Mouse (Mus musculus) embryonic facial prominence, embryonic 15.5 days (tissue): ENCODE data around the gene Cldn6. TPM values are rescaled to one million over a fixed set of nuclear protein-coding genes. Genes with fewer than 3 reads are reported as not detected.

Experiments used
- ATAC-seq: fragments of 200-750 bp; cut with Nextera tagmentation; 2 replicates; pipeline ENCODE4 v1.8.0; 2017; ENCODE audit warnings: low read depth, moderate TSS enrichment; ENCODE audit not compliant: insufficient number of reproducible peaks, low FRiP score, low TSS enrichment
- H3K27ac ChIP-seq: fragments of 300-500 bp; sonication (generic); replicated peaks from 2 replicates; pipeline ENCODE4 v1.5.1; 2015; ENCODE audit warnings: mild to moderate bottlenecking, inconsistent platforms
- H3K27me3 ChIP-seq: fragments of 300-500 bp; sonication (generic); 2 replicates; pipeline ENCODE4 v1.6.1; 2015; ENCODE audit warnings: inconsistent platforms
- H3K36me3 ChIP-seq: fragments of 300-500 bp; sonication (generic); 2 replicates; pipeline ENCODE4 v1.6.1; 2015; ENCODE audit warnings: mild to moderate bottlenecking, inconsistent platforms
- H3K4me1 ChIP-seq: fragments of 300-500 bp; sonication (generic); 2 replicates; pipeline ENCODE4 v1.6.1; 2015; ENCODE audit warnings: inconsistent platforms
- H3K4me2 ChIP-seq: fragments of 300-500 bp; sonication (generic); replicated peaks from 2 replicates; pipeline ENCODE4 v1.6.1; 2015; ENCODE audit warnings: mild to moderate bottlenecking, inconsistent platforms
- H3K4me3 ChIP-seq: fragments of 300-500 bp; sonication (generic); replicated peaks from 2 replicates; pipeline ENCODE4 v1.5.1; 2015; ENCODE audit warnings: mild to moderate bottlenecking, inconsistent platforms
- H3K9ac ChIP-seq: fragments of 300-500 bp; sonication (generic); 2 replicates; pipeline ENCODE4 v1.6.1; 2015; ENCODE audit warnings: inconsistent platforms
- H3K9me3 ChIP-seq: fragments of 300-500 bp; sonication (generic); replicated peaks from 2 replicates; pipeline ENCODE4 v1.6.1; 2016; ENCODE audit warnings: inconsistent platforms
- WGBS: fragments of 180-500 bp; shearing (Covaris S2); methylation state at CpG from one replicate; pipeline ENCODE4 v1.1.7; 2015; 5-methylcytosine and 5-hydroxymethylcytosine counted together
- polyA plus RNA-seq: library from polyadenylated mRNA; unstranded; fragments of >200 nt; fragmentation: Nextera tagmentation; extraction: Ambion mirVana; gene quantifications from 2 replicates; pipeline ENCODE4 v1.2.1, GENCODE M21; 2015

The Cldn6 gene
- polyA plus RNA-seq, 1 experiment from 2014 or later, result 19.8 TPM

- no peak overlapping the region for H3K9ac ChIP-seq
- H3K27ac ChIP-seq, result peak overlapping the region; percentile 86
- no peaks in the 10 kb centered on the region for H3K9me3 ChIP-seq
- peaks cover 47% of the 10 kb centered on the region for H3K4me1 ChIP-seq
- 25% methylated on average over 5 of the region's 5 CpGs for WGBS
- peak overlapping the region; percentile 73 for H3K4me3 ChIP-seq
- ATAC-seq, result no peak
- H3K27me3 ChIP-seq, result peaks cover 20% of the 10 kb centered on the region
- H3K36me3 ChIP-seq, result peaks cover 5% of the 10 kb centered on the region; the same call in 1 of the 2 replicates
- peak overlapping the region; percentile 97 for H3K4me2 ChIP-seq
These were observed 3.9 kb upstream of the Cldn6 start for GRCm38 (mm10) chr17:23675127-23675526.

GRCm38 (mm10) chr17:23675564-23676281, 3.3 kb upstream of the Cldn6 start:
- whole genome bisulfite sequencing, result 9% methylated on average over 15 of the region's 15 CpGs
- H3K27me3 ChIP-seq, result peaks cover 26% of the 10 kb centered on the region
- H3K9ac ChIP-seq, result no peak overlapping the region

GRCm38 (mm10) chr17:23676473-23677031, 2.5 kb upstream of the Cldn6 start:
- H3K27ac ChIP-seq, result peak overlapping the region; percentile 51
- peak overlapping the region; percentile 73 for H3K4me3 ChIP-seq
- H3K4me1 ChIP-seq, result peaks cover 47% of the 10 kb centered on the region
- no peaks in the 10 kb centered on the region for H3K36me3 ChIP-seq
- H3K9me3 ChIP-seq, result no peaks in the 10 kb centered on the region
- H3K9ac ChIP-seq, result peak overlapping the region; percentile 29; the same call in 1 of the 2 replicates
- no peak for ATAC-seq
- peak overlapping the region; percentile 97 for H3K4me2 ChIP-seq
- H3K27me3 ChIP-seq, result peaks cover 34% of the 10 kb centered on the region
- WGBS, result under 1% methylated on average over 37 of the region's 37 CpGs

More at GRCm38 (mm10) chr17:23675564-23676281, 3.3 kb upstream of the Cldn6 start:
- Histone ChIP-seq H3K4me2 (peak overlapping the region; percentile 97), H3K27ac (peak overlapping the region; percentile 76), H3K4me1 (peaks cover 47% of the 10 kb centered on the region), H3K9me3 (no peaks in the 10 kb centered on the region), H3K36me3 (peaks cover under 1% of the 10 kb centered on the region; the same call in 1 of the 2 replicates), H3K4me3 (peak overlapping the region; percentile 73)
- no peak for ATAC-seq

- under 1% methylated on average over 34 of the region's 34 CpGs for WGBS
- Histone ChIP-seq H3K27me3 (peaks cover 41% of the 10 kb centered on the region), H3K9me3 (no peaks in the 10 kb centered on the region), H3K9ac (peak within 1 kb of the TSS; percentile 29; the same call in 1 of the 2 replicates), H3K4me1 (peaks cover 47% of the 10 kb centered on the region), H3K4me3 (peak within 1 kb of the TSS; percentile 73), H3K27ac (peak within 1 kb of the TSS; percentile 75), H3K4me2 (peak within 1 kb of the TSS; percentile 97), H3K36me3 (no peaks in the 10 kb centered on the region)
- peak; percentile 68 for ATAC-seq
These were observed 1.8 kb upstream of the Cldn6 start, which contains the start of gene Tnfrsf12a for GRCm38 (mm10) chr17:23677236-23677679. Gene Tnfrsf12a (minus strand): TSS chr17:23677468.

- peaks cover 64% of the 10 kb centered on the region for H3K27me3 ChIP-seq
- H3K9ac ChIP-seq, result no peak overlapping the region
- no peaks in the 10 kb centered on the region for H3K36me3 ChIP-seq
- 73% methylated on average over 9 of the region's 9 CpGs for WGBS
- H3K27ac ChIP-seq, result no peak overlapping the region
- H3K9me3 ChIP-seq, result no peaks in the 10 kb centered on the region
- H3K4me1 ChIP-seq, result peaks cover 36% of the 10 kb centered on the region
- H3K4me3 ChIP-seq, result no peak overlapping the region
- no peak for ATAC-seq
- H3K4me2 ChIP-seq, result no peak overlapping the region
These were observed 1.3 kb downstream of the Cldn6 start for GRCm38 (mm10) chr17:23680336-23680735.

- Histone ChIP-seq H3K27me3 (peaks cover 64% of the 10 kb centered on the region), H3K9me3 (no peaks in the 10 kb centered on the region), H3K4me1 (peaks cover 28% of the 10 kb centered on the region), H3K36me3 (no peaks in the 10 kb centered on the region), H3K9ac (no peak overlapping the region), H3K27ac (no peak overlapping the region), H3K4me2 (no peak overlapping the region), H3K4me3 (no peak overlapping the region)
- 75% methylated on average over 10 of the region's 10 CpGs for WGBS
- ATAC-seq, result no peak
These were observed 2.0 kb downstream of the Cldn6 start for GRCm38 (mm10) chr17:23681086-23681485.

GRCm38 (mm10) chr17:23682092-23682491, 3.0 kb downstream of the Cldn6 start:
- no peaks in the 10 kb centered on the region for H3K36me3 ChIP-seq
- peaks cover 64% of the 10 kb centered on the region for H3K27me3 ChIP-seq
- H3K4me1 ChIP-seq, result peaks cover 21% of the 10 kb centered on the region; the same call in 1 of the 2 replicates
- 57% methylated on average over 4 of the region's 4 CpGs for WGBS
- no peaks in the 10 kb centered on the region for H3K9me3 ChIP-seq
- no peak overlapping the region for H3K27ac ChIP-seq
- H3K9ac ChIP-seq, result no peak overlapping the region
- no peak for ATAC-seq
- no peak overlapping the region for H3K4me3 ChIP-seq
- no peak overlapping the region for H3K4me2 ChIP-seq

GRCm38 (mm10) chr17:23682530-23682929, 3.5 kb downstream of the Cldn6 start:
- 69% methylated on average over 3 of the region's 3 CpGs for WGBS
- peak overlapping the region; percentile 24; the same call in 1 of the 2 replicates for H3K4me3 ChIP-seq
- no peak overlapping the region for H3K27ac ChIP-seq
- H3K4me2 ChIP-seq, result no peak overlapping the region
- H3K4me1 ChIP-seq, result peaks cover 19% of the 10 kb centered on the region; the same call in 1 of the 2 replicates
- no peak overlapping the region for H3K9ac ChIP-seq
- no peak for ATAC-seq
- peaks cover 64% of the 10 kb centered on the region for H3K27me3 ChIP-seq
- no peaks in the 10 kb centered on the region for H3K9me3 ChIP-seq
- no peaks in the 10 kb centered on the region for H3K36me3 ChIP-seq

- Histone ChIP-seq H3K9me3 (no peaks in the 10 kb centered on the region), H3K9ac (peak overlapping the region; percentile 4; the same call in 1 of the 2 replicates), H3K36me3 (no peaks in the 10 kb centered on the region), H3K27me3 (peaks cover 63% of the 10 kb centered on the region), H3K4me1 (peaks cover 15% of the 10 kb centered on the region; the same call in 1 of the 2 replicates), H3K27ac (no peak overlapping the region), H3K4me3 (peak overlapping the region; percentile 24), H3K4me2 (peak overlapping the region; percentile 17; the same call in 1 of the 2 replicates)
- peak; percentile 22; the same call in 1 of the 2 replicates for ATAC-seq
- 22% methylated on average over 15 of the region's 15 CpGs for WGBS
These were observed 4.2 kb downstream of the Cldn6 start for GRCm38 (mm10) chr17:23683226-23683625.

GRCm38 (mm10) chr17:23683856-23684672, 5.0 kb downstream of the Cldn6 start, which contains the start of gene Cldn9:
Gene Cldn9 (minus strand): TSS chr17:23684026.
- peak; percentile 87 for ATAC-seq
- Histone ChIP-seq H3K36me3 (no peaks in the 10 kb centered on the region), H3K27me3 (peaks cover 55% of the 10 kb centered on the region), H3K27ac (no peak within 1 kb of the TSS), H3K9me3 (no peaks in the 10 kb centered on the region), H3K4me2 (peak within 1 kb of the TSS; percentile 17; the same call in 1 of the 2 replicates), H3K9ac (peak within 1 kb of the TSS; percentile 4; the same call in 1 of the 2 replicates), H3K4me1 (peaks cover 15% of the 10 kb centered on the region; the same call in 1 of the 2 replicates), H3K4me3 (peak within 1 kb of the TSS; percentile 24)
- 13% methylated on average over 15 of the region's 15 CpGs for WGBS
